Mouse (Mus musculus) limb, embryonic 15.5 days (tissue): ENCODE data around the gene Fbxl17. TPM values are rescaled to one million over a fixed set of nuclear protein-coding genes. Genes with fewer than 3 reads are reported as not detected.

Experiments
- ATAC-seq: fragments of 200-750 bp; cut with Nextera tagmentation; 2 replicates; pipeline ENCODE4 v1.8.0; 2017; ENCODE audit warnings: low read depth, moderate TSS enrichment; ENCODE audit not compliant: insufficient number of reproducible peaks, low FRiP score, low TSS enrichment
- H3K27ac ChIP-seq: fragments of 300-500 bp; sonication (generic); 2 replicates; pipeline ENCODE4 v1.5.1; 2015; ENCODE audit warnings: moderate library complexity, mild to moderate bottlenecking, inconsistent platforms
- H3K27me3 ChIP-seq: fragments of 300-500 bp; sonication (generic); 2 replicates; pipeline ENCODE4 v1.6.1; 2015; ENCODE audit warnings: inconsistent platforms
- H3K36me3 ChIP-seq: fragments of 300-500 bp; sonication (generic); 2 replicates; pipeline ENCODE4 v1.6.1; 2015; ENCODE audit warnings: inconsistent platforms
- H3K4me1 ChIP-seq: fragments of 300-500 bp; sonication (generic); 2 replicates; pipeline ENCODE4 v1.6.1; 2015; ENCODE audit warnings: inconsistent platforms
- H3K4me2 ChIP-seq: fragments of 300-500 bp; sonication (generic); 2 replicates; pipeline ENCODE4 v1.6.1; 2015; ENCODE audit warnings: mild to moderate bottlenecking, inconsistent platforms
- H3K4me3 ChIP-seq: fragments of 300-500 bp; sonication (generic); 2 replicates; pipeline ENCODE4 v1.5.1; 2015; ENCODE audit warnings: mild to moderate bottlenecking, inconsistent platforms
- H3K9ac ChIP-seq: fragments of 300-500 bp; sonication (generic); 2 replicates; pipeline ENCODE4 v1.6.1; 2015; ENCODE audit warnings: inconsistent platforms
- H3K9me3 ChIP-seq: fragments of 300-500 bp; sonication (generic); 2 replicates; pipeline ENCODE4 v1.6.1; 2016; ENCODE audit warnings: inconsistent platforms
- WGBS: fragments of 180-500 bp; shearing (Covaris S2); methylation state at CpG from one replicate; pipeline ENCODE4 v1.1.7; 2015; 5-methylcytosine and 5-hydroxymethylcytosine counted together
- polyA plus RNA-seq: library from polyadenylated mRNA; unstranded; fragments of >200 nt; fragmentation: Nextera tagmentation; extraction: Ambion mirVana; gene quantifications from 2 replicates; pipeline ENCODE4 v1.2.1, GENCODE M21; 2015

The Fbxl17 gene
- polyA plus RNA-seq, 1 experiment from 2014 or later: 7.8 TPM

- Histone ChIP-seq H3K9ac (no peak overlapping the region), H3K4me3 (no peak overlapping the region), H3K4me1 (no peaks in the 10 kb centered on the region), H3K4me2 (no peak overlapping the region), H3K27me3 (no peaks in the 10 kb centered on the region), H3K9me3 (no peaks in the 10 kb centered on the region), H3K36me3 (no peaks in the 10 kb centered on the region), H3K27ac (no peak overlapping the region)
- 73% methylated on average over 3 of the region's 3 CpGs for WGBS
- no peak for ATAC-seq
Measured at GRCm38 (mm10) chr17:63167248-63167647, 332.6 kb downstream of the Fbxl17 start.

- Histone ChIP-seq H3K4me1 (no peaks in the 10 kb centered on the region), H3K9me3 (no peaks in the 10 kb centered on the region), H3K9ac (no peak overlapping the region), H3K36me3 (no peaks in the 10 kb centered on the region), H3K4me2 (no peak overlapping the region), H3K27me3 (no peaks in the 10 kb centered on the region), H3K4me3 (no peak overlapping the region), H3K27ac (no peak overlapping the region)
- 75% methylated on average over 3 of the region's 3 CpGs for WGBS
- ATAC-seq: no peak
Measured at GRCm38 (mm10) chr17:63166692-63167091, 333.1 kb downstream of the Fbxl17 start.

GRCm38 (mm10) chr17:63165847-63166246 lies 334.0 kb downstream of the Fbxl17 start:
- H3K9me3 ChIP-seq: no peaks in the 10 kb centered on the region
- no peaks in the 10 kb centered on the region for H3K27me3 ChIP-seq
- H3K4me1 ChIP-seq: no peaks in the 10 kb centered on the region
- H3K27ac ChIP-seq: no peak overlapping the region
- H3K4me2 ChIP-seq: no peak overlapping the region
- H3K4me3 ChIP-seq: no peak overlapping the region
- no peaks in the 10 kb centered on the region for H3K36me3 ChIP-seq
- no peak for ATAC-seq
- 90% methylated on average over 13 of the region's 13 CpGs for WGBS
- H3K9ac ChIP-seq: no peak overlapping the region

GRCm38 (mm10) chr17:63164289-63164688 lies 335.5 kb downstream of the Fbxl17 start:
- 62% methylated on average over 1 of the region's 1 CpGs for WGBS
- no peak for ATAC-seq
- Histone ChIP-seq H3K27me3 (no peaks in the 10 kb centered on the region), H3K4me3 (no peak overlapping the region), H3K36me3 (no peaks in the 10 kb centered on the region), H3K4me2 (no peak overlapping the region), H3K9me3 (no peaks in the 10 kb centered on the region), H3K9ac (no peak overlapping the region), H3K27ac (no peak overlapping the region), H3K4me1 (no peaks in the 10 kb centered on the region)

GRCm38 (mm10) chr17:63161953-63162352 lies 337.9 kb downstream of the Fbxl17 start:
- Histone ChIP-seq H3K4me2 (no peak overlapping the region), H3K27ac (no peak overlapping the region), H3K27me3 (no peaks in the 10 kb centered on the region), H3K4me1 (no peaks in the 10 kb centered on the region), H3K9ac (no peak overlapping the region), H3K36me3 (no peaks in the 10 kb centered on the region), H3K9me3 (no peaks in the 10 kb centered on the region), H3K4me3 (no peak overlapping the region)
- 54% methylated on average over 5 of the region's 5 CpGs for WGBS
- ATAC-seq: no peak

DNA sequence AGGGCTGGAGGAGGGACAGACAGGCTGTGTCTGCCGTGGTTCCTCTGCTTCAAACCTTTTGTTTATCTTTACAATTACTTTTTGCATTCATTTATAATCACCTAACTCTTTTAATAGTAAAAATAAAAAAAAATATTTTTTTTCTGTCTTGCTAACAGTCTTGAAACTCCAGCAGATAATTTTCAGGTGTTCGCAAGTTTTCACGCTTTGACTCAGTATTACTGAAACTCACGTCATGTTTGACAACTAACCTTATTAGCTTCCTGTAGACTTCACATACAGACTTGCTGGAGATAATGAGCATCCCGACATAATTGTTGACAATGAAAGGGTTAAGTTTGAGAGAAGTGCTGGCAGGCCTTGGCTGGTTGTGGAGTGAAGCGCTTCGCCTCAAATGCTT lies 340.6 kb downstream of the Fbxl17 start:
- Histone ChIP-seq H3K36me3 (no peaks in the 10 kb centered on the region), H3K4me2 (no peak overlapping the region), H3K27ac (no peak overlapping the region), H3K27me3 (no peaks in the 10 kb centered on the region), H3K4me1 (no peaks in the 10 kb centered on the region), H3K4me3 (no peak overlapping the region), H3K9ac (no peak overlapping the region), H3K9me3 (no peaks in the 10 kb centered on the region)
- WGBS: 62% methylated on average over 7 of the region's 7 CpGs
- ATAC-seq: no peak

- Histone ChIP-seq H3K4me2 (no peak overlapping the region), H3K9ac (no peak overlapping the region), H3K9me3 (no peaks in the 10 kb centered on the region), H3K27me3 (no peaks in the 10 kb centered on the region), H3K27ac (no peak overlapping the region), H3K36me3 (no peaks in the 10 kb centered on the region), H3K4me1 (no peaks in the 10 kb centered on the region), H3K4me3 (no peak overlapping the region)
- 73% methylated on average over 3 of the region's 3 CpGs for WGBS
- no peak for ATAC-seq
Measured at GRCm38 (mm10) chr17:63158436-63158835, 341.4 kb downstream of the Fbxl17 start.

GRCm38 (mm10) chr17:63157906-63158305 lies 341.9 kb downstream of the Fbxl17 start:
- ATAC-seq: no peak
- Histone ChIP-seq H3K4me3 (no peak overlapping the region), H3K9me3 (no peaks in the 10 kb centered on the region), H3K36me3 (no peaks in the 10 kb centered on the region), H3K27ac (no peak overlapping the region), H3K27me3 (no peaks in the 10 kb centered on the region), H3K9ac (no peak overlapping the region), H3K4me2 (no peak overlapping the region), H3K4me1 (no peaks in the 10 kb centered on the region)
- WGBS: 38% methylated on average over 6 of the region's 6 CpGs

GRCm38 (mm10) chr17:63157019-63157418 lies 342.8 kb downstream of the Fbxl17 start:
- H3K4me1 ChIP-seq: no peaks in the 10 kb centered on the region
- H3K36me3 ChIP-seq: no peaks in the 10 kb centered on the region
- no peak overlapping the region for H3K27ac ChIP-seq
- H3K9me3 ChIP-seq: no peaks in the 10 kb centered on the region
- H3K27me3 ChIP-seq: no peaks in the 10 kb centered on the region
- no peak overlapping the region for H3K4me3 ChIP-seq
- H3K4me2 ChIP-seq: no peak overlapping the region
- no peak for ATAC-seq
- H3K9ac ChIP-seq: no peak overlapping the region
- 84% methylated on average over 7 of the region's 7 CpGs for WGBS

DNA sequence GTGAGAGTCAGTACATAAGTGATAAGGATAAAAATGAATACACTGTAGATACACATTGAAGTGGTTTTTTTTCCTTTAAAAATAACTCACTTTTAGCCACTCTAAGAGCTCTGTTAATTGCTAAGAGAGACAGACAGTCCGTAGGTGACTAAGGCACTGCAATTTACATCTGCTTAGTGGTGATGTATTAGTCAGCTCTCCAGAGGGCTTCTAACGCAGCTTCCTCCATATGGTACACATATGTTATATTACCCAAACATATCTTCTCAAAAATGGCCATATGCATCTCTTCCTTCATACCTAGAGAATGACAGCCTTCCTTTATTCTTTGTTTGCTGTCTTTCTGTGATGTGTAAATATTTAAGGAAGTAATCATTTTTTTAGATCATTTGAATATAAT lies 353.3 kb downstream of the Fbxl17 start:
- ATAC-seq: no peak
- Histone ChIP-seq H3K27ac (no peak overlapping the region), H3K36me3 (no peaks in the 10 kb centered on the region), H3K4me2 (no peak overlapping the region), H3K4me3 (no peak overlapping the region), H3K4me1 (no peaks in the 10 kb centered on the region), H3K27me3 (no peaks in the 10 kb centered on the region), H3K9ac (no peak overlapping the region), H3K9me3 (no peaks in the 10 kb centered on the region)
- WGBS: 31% methylated on average over 2 of the region's 2 CpGs

DNA sequence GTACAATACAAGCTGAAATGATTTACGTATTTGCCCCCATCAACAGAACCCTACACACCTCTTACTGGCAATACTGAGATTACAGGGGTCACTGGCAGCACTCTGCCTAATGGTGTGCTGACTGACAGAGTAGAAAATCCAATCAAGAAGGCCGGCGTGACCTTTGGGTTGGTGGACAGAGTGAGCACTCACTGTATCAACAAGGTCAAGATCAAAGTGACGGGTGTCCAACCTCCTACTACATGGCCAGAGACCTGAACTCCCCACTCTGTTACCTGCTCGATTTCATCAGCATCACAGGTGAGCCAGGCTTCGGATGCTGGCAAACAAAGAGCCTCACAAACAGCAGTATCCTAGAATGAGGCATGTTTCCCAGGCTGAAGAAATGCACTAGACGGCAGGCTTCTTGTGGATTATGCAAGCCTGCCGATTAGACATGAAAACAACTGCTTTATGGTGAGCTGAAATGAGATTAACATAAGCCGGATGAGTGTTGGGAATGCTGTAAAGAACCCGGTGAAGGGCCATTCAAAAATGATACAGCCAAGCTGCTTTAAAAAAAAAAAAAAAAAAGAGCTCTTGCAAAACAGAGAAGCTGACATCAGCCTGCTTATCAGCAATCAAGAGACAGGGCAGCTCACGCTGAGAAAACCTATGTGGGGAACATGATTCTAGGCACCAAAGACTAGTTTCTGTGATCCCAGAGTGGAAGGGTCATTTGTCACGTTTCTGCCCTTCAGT lies 353.9 kb downstream of the Fbxl17 start:
- H3K36me3 ChIP-seq: no peaks in the 10 kb centered on the region
- no peak for ATAC-seq
- H3K9ac ChIP-seq: no peak overlapping the region
- H3K27me3 ChIP-seq: no peaks in the 10 kb centered on the region
- H3K9me3 ChIP-seq: no peaks in the 10 kb centered on the region
- H3K4me1 ChIP-seq: no peaks in the 10 kb centered on the region
- H3K27ac ChIP-seq: no peak overlapping the region
- no peak overlapping the region for H3K4me2 ChIP-seq
- WGBS: 50% methylated on average over 12 of the region's 12 CpGs
- H3K4me3 ChIP-seq: no peak overlapping the region

GRCm38 (mm10) chr17:63145311-63145741 lies 354.5 kb downstream of the Fbxl17 start:
- ATAC-seq: no peak
- no peak overlapping the region for H3K27ac ChIP-seq
- 44% methylated on average over 5 of the region's 5 CpGs for WGBS

GRCm38 (mm10) chr17:63143825-63144224 lies 356.0 kb downstream of the Fbxl17 start:
- no peaks in the 10 kb centered on the region for H3K27me3 ChIP-seq
- no peaks in the 10 kb centered on the region for H3K9me3 ChIP-seq
- H3K4me3 ChIP-seq: no peak overlapping the region
- H3K36me3 ChIP-seq: no peaks in the 10 kb centered on the region
- no peak overlapping the region for H3K4me2 ChIP-seq
- no peak for ATAC-seq
- H3K9ac ChIP-seq: no peak overlapping the region
- H3K4me1 ChIP-seq: no peaks in the 10 kb centered on the region
- no peak overlapping the region for H3K27ac ChIP-seq
- WGBS: 74% methylated on average over 7 of the region's 7 CpGs

More at GRCm38 (mm10) chr17:63145311-63145741, 354.5 kb downstream of the Fbxl17 start:
- Histone ChIP-seq H3K4me3 (no peak overlapping the region), H3K27me3 (no peaks in the 10 kb centered on the region), H3K9me3 (no peaks in the 10 kb centered on the region), H3K4me1 (no peaks in the 10 kb centered on the region), H3K9ac (no peak overlapping the region), H3K36me3 (no peaks in the 10 kb centered on the region), H3K4me2 (no peak overlapping the region)
